Mouse (Mus musculus) kidney, embryonic 16.5 days (tissue): ENCODE data around the gene Cers3. TPM values are rescaled to one million over a fixed set of nuclear protein-coding genes. Genes with fewer than 3 reads are reported as not detected.

Experiments
- ATAC-seq: fragments of 200-750 bp; cut with Nextera tagmentation; 2 replicates; pipeline ENCODE4 v1.8.0; 2017; ENCODE audit warnings: moderate TSS enrichment; ENCODE audit not compliant: low FRiP score, low TSS enrichment
- H3K27ac ChIP-seq: fragments of 300-500 bp; sonication (generic); 2 replicates; pipeline ENCODE4 v1.5.1; 2014; ENCODE audit warnings: low read length
- H3K27me3 ChIP-seq: fragments of 300-500 bp; sonication (generic); 2 replicates; pipeline ENCODE4 v1.6.1; 2014; ENCODE audit warnings: low read length, control low read depth, mixed read lengths; ENCODE audit not compliant: insufficient read depth
- H3K36me3 ChIP-seq: fragments of 300-500 bp; sonication (generic); 2 replicates; pipeline ENCODE4 v1.6.1; 2014; ENCODE audit warnings: low read length, control low read depth, mixed read lengths; ENCODE audit not compliant: insufficient read depth
- H3K4me1 ChIP-seq: fragments of 300-500 bp; sonication (generic); 2 replicates; pipeline ENCODE4 v1.6.1; 2014; ENCODE audit warnings: low read length, control low read depth, mixed read lengths; ENCODE audit not compliant: insufficient read depth
- H3K4me2 ChIP-seq: fragments of 300-500 bp; sonication (generic); replicated peaks from 2 replicates; pipeline ENCODE4 v1.6.1; 2014; ENCODE audit warnings: low read depth, low read length
- H3K4me3 ChIP-seq: fragments of 300-500 bp; sonication (generic); 2 replicates; pipeline ENCODE4 v1.5.1; 2014; ENCODE audit warnings: mild to moderate bottlenecking, low read length
- H3K9ac ChIP-seq: fragments of 300-500 bp; sonication (generic); replicated peaks from 2 replicates; pipeline ENCODE4 v1.6.1; 2014; ENCODE audit warnings: low read length
- H3K9me3 ChIP-seq: fragments of 300-500 bp; sonication (generic); 2 replicates; pipeline ENCODE4 v1.6.1; 2016; ENCODE audit warnings: low read length, control low read depth
- WGBS: fragments of 180-500 bp; shearing (Covaris S2); extraction: QIAGEN DNeasy Blood & Tissue Kit; methylation state at CpG from one replicate; pipeline ENCODE4 v1.1.7; 2014; 5-methylcytosine and 5-hydroxymethylcytosine counted together
- polyA plus RNA-seq: library from polyadenylated mRNA; unstranded; fragments of >200 nt; fragmentation: Nextera tagmentation; extraction: Ambion mirVana; gene quantifications from 2 replicates; pipeline ENCODE4 v1.2.1, GENCODE M21; 2015

The Cers3 gene
- 1.7 and 2.7 TPM in 2 replicates for polyA plus RNA-seq

DNA sequence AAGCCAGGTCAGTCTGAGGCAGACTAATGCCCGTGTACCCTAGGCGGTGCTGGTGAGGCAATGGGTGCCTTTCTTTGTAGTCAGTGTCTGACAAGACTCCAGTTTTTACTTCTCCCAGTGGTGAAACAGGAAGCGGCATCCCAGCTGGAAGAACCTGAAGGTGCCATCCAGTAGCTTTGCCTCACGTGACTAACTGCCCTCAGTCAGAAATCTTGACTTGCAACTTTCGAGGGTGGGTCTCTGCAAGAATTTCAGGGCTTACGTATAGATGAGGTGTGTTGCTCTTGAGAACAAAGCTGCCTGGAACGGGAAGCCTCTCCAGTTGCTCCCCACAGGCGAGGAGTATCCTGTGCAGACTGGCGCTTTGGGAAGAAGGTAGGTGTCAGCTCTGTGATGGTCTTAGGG, at the start of gene Cers3:
TSS of gene Cers3 (plus strand) at position 128 of the 405 bp plus-strand sequence.
- H3K27me3 ChIP-seq, result no peaks in the 10 kb centered on the region
- H3K4me3 ChIP-seq, result no peak within 1 kb of the TSS
- no peaks in the 10 kb centered on the region for H3K4me1 ChIP-seq
- no peak within 1 kb of the TSS for H3K4me2 ChIP-seq
- no peak within 1 kb of the TSS for H3K9ac ChIP-seq
- 66% methylated on average over 9 of the region's 9 CpGs for WGBS
- H3K27ac ChIP-seq, result no peak within 1 kb of the TSS
- H3K9me3 ChIP-seq, result no peaks in the 10 kb centered on the region
- no peaks in the 10 kb centered on the region for H3K36me3 ChIP-seq
- ATAC-seq, result no peak

DNA sequence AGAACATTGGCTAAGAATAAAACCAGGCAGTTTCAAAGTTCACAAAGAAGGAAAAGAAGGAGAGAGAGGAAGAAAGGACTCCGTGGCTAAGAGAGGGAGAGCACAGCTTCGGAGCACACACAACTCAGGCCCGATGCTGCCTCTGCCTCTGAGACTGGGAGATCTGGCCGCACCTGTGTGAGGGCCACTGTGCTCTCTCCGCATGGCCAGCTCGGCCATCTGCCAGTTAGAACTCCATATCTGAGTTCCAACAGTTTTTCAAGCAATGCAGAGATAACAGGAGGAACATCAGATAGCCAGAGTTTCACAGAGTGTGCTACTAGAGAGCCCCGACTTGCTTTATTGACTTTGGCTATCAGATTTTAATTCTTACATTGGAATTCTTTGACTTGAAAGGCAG, 48.8 kb upstream of the Cers3 start:
- 69% methylated on average over 7 of the region's 7 CpGs for WGBS
- no peak overlapping the region for H3K4me2 ChIP-seq

DNA sequence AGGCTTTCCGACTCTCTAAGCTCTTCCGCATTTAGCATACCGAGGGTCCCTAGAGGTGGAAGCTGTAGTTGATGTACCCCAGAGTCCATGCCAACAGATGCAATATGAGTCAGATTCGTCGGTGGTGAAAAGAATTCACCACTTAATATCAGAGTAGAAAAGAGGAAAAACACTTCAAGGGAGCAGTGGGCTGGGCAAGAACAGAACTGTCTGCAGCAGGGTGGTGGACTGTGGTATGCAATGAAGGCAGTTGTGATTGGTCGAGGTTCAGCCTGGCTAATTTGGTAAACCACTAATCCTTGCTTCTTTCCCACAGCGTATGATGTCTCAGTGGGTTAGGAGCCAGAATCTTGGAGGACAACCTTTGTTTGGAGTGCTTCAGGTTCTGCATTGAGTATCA, 40.6 kb upstream of the Cers3 start:
- no peak overlapping the region for H3K27ac ChIP-seq
- no peak overlapping the region for H3K4me3 ChIP-seq
- no peak overlapping the region for H3K9ac ChIP-seq
- ATAC-seq, result no peak
- no peaks in the 10 kb centered on the region for H3K27me3 ChIP-seq
- no peaks in the 10 kb centered on the region for H3K4me1 ChIP-seq
- H3K9me3 ChIP-seq, result no peaks in the 10 kb centered on the region
- no peak overlapping the region for H3K4me2 ChIP-seq
- H3K36me3 ChIP-seq, result peaks cover 28% of the 10 kb centered on the region
- WGBS, result 88% methylated on average over 7 of the region's 7 CpGs

More for the DNA sequence above, 48.8 kb upstream of the Cers3 start:
- no peak overlapping the region for H3K4me3 ChIP-seq
- H3K27me3 ChIP-seq, result no peaks in the 10 kb centered on the region
- ATAC-seq, result no peak
- no peak overlapping the region for H3K9ac ChIP-seq
- peaks cover 9% of the 10 kb centered on the region; the same call in 1 of the 2 replicates for H3K36me3 ChIP-seq
- H3K27ac ChIP-seq, result no peak overlapping the region
- no peaks in the 10 kb centered on the region for H3K4me1 ChIP-seq
- H3K9me3 ChIP-seq, result no peaks in the 10 kb centered on the region

DNA sequence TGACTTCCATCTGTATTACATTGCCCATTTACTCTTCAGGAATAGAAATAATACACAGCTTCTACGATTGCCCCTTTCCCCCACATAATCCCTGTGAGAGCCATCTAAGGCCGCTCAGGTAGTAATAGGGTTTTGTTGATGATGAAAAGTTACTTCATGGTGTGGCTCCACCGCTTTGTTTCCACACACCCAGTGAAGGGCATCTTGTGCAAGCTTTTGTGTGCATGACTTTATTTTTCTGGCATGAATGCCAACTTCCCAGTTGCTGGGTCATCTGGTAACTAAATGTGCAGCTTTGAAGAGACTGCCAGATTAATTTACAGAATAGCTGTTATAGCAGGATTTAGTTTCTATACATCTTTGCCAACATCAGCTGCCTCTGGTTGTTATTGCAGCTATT, 38.7 kb upstream of the Cers3 start:
- H3K36me3 ChIP-seq, result peaks cover 24% of the 10 kb centered on the region
- no peak overlapping the region for H3K27ac ChIP-seq
- H3K9me3 ChIP-seq, result no peaks in the 10 kb centered on the region
- no peak overlapping the region for H3K4me3 ChIP-seq
- no peak overlapping the region for H3K9ac ChIP-seq
- H3K27me3 ChIP-seq, result no peaks in the 10 kb centered on the region
- H3K4me1 ChIP-seq, result no peaks in the 10 kb centered on the region
- 92% methylated on average over 3 of the region's 3 CpGs for WGBS
- ATAC-seq, result no peak
- no peak overlapping the region for H3K4me2 ChIP-seq

DNA sequence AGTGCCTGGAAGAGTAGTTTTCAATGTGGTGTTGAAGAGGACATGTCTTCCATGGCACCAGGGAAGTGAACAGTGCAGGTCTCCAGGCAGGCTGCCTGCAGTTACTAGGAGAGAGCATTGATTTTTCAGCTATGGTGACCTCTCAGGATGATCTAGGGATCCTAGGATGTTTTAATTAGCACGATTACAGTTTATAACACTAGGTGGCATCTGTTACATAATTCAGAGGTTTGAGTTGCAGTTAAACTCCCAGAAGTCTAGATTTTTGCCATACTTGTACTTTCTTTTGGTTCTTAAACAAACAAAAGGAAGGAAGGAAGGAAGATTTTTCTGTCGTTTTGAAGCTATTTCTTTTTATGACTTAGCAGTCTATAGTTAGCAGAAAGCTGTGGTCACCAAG, 32.1 kb upstream of the Cers3 start:
- H3K27me3 ChIP-seq, result no peaks in the 10 kb centered on the region
- H3K36me3 ChIP-seq, result peaks cover 27% of the 10 kb centered on the region
- no peak overlapping the region for H3K9ac ChIP-seq
- H3K4me2 ChIP-seq, result no peak overlapping the region
- no peaks in the 10 kb centered on the region for H3K4me1 ChIP-seq
- ATAC-seq, result no peak
- H3K4me3 ChIP-seq, result no peak overlapping the region
- 33% methylated on average over 2 of the region's 2 CpGs for WGBS
- no peaks in the 10 kb centered on the region for H3K9me3 ChIP-seq
- H3K27ac ChIP-seq, result no peak overlapping the region

DNA sequence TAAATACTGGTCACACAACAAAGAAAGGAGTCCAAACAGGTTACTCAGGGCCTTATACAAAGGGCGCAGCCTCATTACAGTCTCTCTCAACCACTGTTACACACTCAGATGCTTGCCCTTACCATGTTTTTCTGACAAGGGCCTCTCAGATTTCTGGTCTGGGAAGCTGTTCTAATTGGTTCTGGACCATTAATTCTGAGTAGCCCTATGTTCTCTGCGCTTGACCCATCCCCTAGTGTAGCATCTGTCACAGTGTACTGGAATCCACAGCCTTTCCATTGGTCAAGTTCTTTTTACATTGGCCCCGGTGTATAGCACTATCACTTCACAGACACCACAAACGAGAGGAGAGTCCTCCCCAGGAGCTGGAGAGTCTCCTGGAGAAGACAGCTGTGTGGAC, 18.8 kb upstream of the Cers3 start:
- H3K9me3 ChIP-seq, result no peaks in the 10 kb centered on the region
- 35% methylated on average over 4 of the region's 4 CpGs for WGBS
- H3K4me3 ChIP-seq, result no peak overlapping the region
- H3K27me3 ChIP-seq, result no peaks in the 10 kb centered on the region
- no peak overlapping the region for H3K27ac ChIP-seq
- H3K4me2 ChIP-seq, result no peak overlapping the region
- H3K36me3 ChIP-seq, result peaks cover 6% of the 10 kb centered on the region
- H3K4me1 ChIP-seq, result peaks cover 10% of the 10 kb centered on the region; the same call in 1 of the 2 replicates
- ATAC-seq, result peak; percentile 83
- no peak overlapping the region for H3K9ac ChIP-seq

DNA sequence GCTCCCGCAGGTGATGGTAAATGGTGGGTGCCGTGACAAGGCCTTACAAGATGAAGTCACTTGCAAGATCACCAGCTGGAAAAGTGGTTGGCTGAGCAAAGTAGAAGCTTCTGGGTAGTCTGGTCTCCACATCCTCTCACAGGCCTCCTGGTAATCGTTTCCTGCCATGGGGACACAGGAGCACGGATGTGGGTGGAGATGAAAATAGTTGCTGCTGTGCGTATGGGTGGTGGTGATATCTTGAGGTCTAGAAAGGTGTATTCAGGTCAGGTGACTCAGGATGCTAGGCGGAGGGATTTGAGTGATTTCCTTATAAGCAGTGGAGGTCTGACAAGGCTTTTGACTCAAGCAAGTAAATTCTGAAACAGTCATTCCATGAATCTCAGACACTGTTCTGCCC, 18.4 kb upstream of the Cers3 start:
- H3K27me3 ChIP-seq, result no peaks in the 10 kb centered on the region
- H3K4me3 ChIP-seq, result no peak overlapping the region
- no peak overlapping the region for H3K4me2 ChIP-seq
- no peak overlapping the region for H3K27ac ChIP-seq
- 72% methylated on average over 6 of the region's 6 CpGs for WGBS
- H3K9ac ChIP-seq, result no peak overlapping the region
- no peak for ATAC-seq
- no peaks in the 10 kb centered on the region for H3K9me3 ChIP-seq
- peaks cover 10% of the 10 kb centered on the region; the same call in 1 of the 2 replicates for H3K4me1 ChIP-seq
- peaks cover 6% of the 10 kb centered on the region for H3K36me3 ChIP-seq

DNA sequence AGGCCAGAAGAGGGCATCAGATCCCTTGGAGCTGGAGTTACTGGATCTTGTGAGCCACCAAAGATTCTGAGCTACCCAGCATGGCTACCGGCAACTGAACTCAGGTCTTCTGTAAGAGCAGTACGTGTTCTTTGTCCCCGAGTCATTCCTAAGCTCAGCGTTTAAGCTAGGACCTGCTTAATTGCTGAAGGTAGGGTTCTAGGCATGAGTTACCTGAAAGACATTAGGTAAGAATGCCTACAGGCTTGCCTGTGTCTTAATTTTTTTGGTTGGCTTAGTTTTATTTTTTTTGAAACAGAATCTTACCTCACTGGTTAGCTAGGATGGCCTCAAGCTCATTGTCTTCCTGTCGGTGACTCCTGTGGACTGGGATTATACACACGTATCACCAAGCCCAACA, 15.2 kb upstream of the Cers3 start:
- 92% methylated on average over 6 of the region's 6 CpGs for WGBS
- ATAC-seq, result no peak
- Histone ChIP-seq H3K9me3 (no peaks in the 10 kb centered on the region), H3K4me2 (no peak overlapping the region), H3K4me1 (peaks cover 10% of the 10 kb centered on the region), H3K36me3 (no peaks in the 10 kb centered on the region), H3K27ac (no peak overlapping the region), H3K9ac (no peak overlapping the region), H3K4me3 (no peak overlapping the region), H3K27me3 (no peaks in the 10 kb centered on the region)

DNA sequence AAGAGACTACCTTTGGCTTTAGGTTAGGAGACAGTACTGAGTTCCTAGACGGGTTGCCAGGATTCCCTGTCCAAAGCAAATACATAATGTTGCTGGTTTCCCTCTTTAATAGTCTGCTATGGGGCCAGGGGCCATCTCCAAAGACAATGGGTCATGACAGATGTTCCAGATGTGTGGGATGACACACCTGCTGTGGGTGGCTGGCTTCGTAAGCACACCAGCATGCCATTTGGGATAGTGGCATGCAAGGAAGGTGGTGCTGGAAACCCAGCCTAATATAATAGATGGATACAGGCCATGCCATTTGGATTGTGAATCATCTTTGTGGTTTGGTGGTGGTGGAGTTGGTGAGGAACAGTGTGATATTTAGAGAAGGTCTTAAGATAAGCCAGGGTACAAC, 14.1 kb upstream of the Cers3 start:
- no peaks in the 10 kb centered on the region for H3K27me3 ChIP-seq
- H3K36me3 ChIP-seq, result no peaks in the 10 kb centered on the region
- no peak overlapping the region for H3K4me2 ChIP-seq
- no peaks in the 10 kb centered on the region for H3K9me3 ChIP-seq
- H3K9ac ChIP-seq, result no peak overlapping the region
- 82% methylated on average over 2 of the region's 2 CpGs for WGBS
- H3K27ac ChIP-seq, result no peak overlapping the region
- H3K4me1 ChIP-seq, result peaks cover 4% of the 10 kb centered on the region
- no peak overlapping the region for H3K4me3 ChIP-seq
- ATAC-seq, result no peak

DNA sequence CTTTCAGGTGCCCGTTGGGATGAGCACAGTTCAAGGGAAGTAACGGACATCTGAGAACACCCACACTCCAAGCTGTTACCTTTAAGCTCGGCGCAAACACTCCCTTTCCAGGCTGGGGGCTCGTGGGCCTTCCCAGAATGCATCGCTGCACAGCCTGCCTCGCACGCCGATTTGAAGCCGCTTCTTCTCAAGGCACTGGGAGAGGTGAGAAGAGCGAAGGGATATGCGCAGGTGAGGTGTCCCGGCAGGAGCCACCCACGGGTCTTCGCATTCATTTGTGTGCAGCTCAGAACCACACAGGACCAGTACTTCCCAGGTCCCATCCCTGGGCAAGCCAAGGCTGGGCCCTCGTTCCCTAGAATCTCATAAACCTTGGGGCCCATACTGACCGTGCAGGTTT, 9.9 kb upstream of the Cers3 start:
- Histone ChIP-seq H3K4me3 (no peak overlapping the region), H3K4me1 (no peaks in the 10 kb centered on the region; the same call in 1 of the 2 replicates), H3K4me2 (no peak overlapping the region), H3K36me3 (no peaks in the 10 kb centered on the region), H3K9me3 (no peaks in the 10 kb centered on the region), H3K27ac (no peak overlapping the region), H3K27me3 (no peaks in the 10 kb centered on the region), H3K9ac (no peak overlapping the region)
- WGBS, result 94% methylated on average over 17 of the region's 17 CpGs
- no peak for ATAC-seq
